Mouse (Mus musculus) adrenal gland, postnatal 36 days (tissue): ENCODE data around the gene Pop7. TPM values are rescaled to one million over a fixed set of nuclear protein-coding genes. Genes with fewer than 3 reads are reported as not detected.

Experiments
- DNase-seq, 2 experiments: peaks; one replicate each; pipeline ENCODE4 v3.0.0; 2021; ENCODE audit warnings: mixed read lengths in 1 of 2
- total RNA-seq, 2 experiments: library from RNA; stranded (reverse); gene quantifications; 2 replicates each; pipeline ENCODE4 v1.2.3; 2021

Pop7 gene
- total RNA-seq, 2 experiments from 2014 or later = 25.6 to 27.0 TPM

- DNase-seq = no peak
Observed at GRCm38 (mm10) chr5:137528247-137528968, 26.1 kb upstream of the Pop7 start.

- no peak for DNase-seq
Observed at GRCm38 (mm10) chr5:137527413-137527812, 25.1 kb upstream of the Pop7 start.

- DNase-seq = peak; percentile 64 to 80
Observed at GRCm38 (mm10) chr5:137526192-137526936, 24.0 kb upstream of the Pop7 start.

- no peak for DNase-seq
Observed at GRCm38 (mm10) chr5:137525511-137525910, 23.2 kb upstream of the Pop7 start.

- no peak for DNase-seq
Observed at GRCm38 (mm10) chr5:137524671-137525070, 22.4 kb upstream of the Pop7 start.

- DNase-seq = no peak
Observed at GRCm38 (mm10) chr5:137524251-137524515, 21.9 kb upstream of the Pop7 start.

- DNase-seq = no peak
Observed at GRCm38 (mm10) chr5:137523396-137524250, 21.3 kb upstream of the Pop7 start.

- no peak for DNase-seq
Observed at GRCm38 (mm10) chr5:137522711-137523110, 20.4 kb upstream of the Pop7 start.

GRCm38 (mm10) chr5:137521861-137522260 is 19.5 kb upstream of the Pop7 start:
- DNase-seq = no peak

- no peak for DNase-seq
Observed at GRCm38 (mm10) chr5:137519691-137520550, 17.6 kb upstream of the Pop7 start.

GRCm38 (mm10) chr5:137518436-137518835 is 16.1 kb upstream of the Pop7 start, which contains the start of gene Gigyf1:
Gene Gigyf1, plus strand, starts transcription at chr5:137518548.
- DNase-seq = peak; percentile 55 to 73

GRCm38 (mm10) chr5:137514811-137515210 is 12.5 kb upstream of the Pop7 start:
- no peak for DNase-seq

- DNase-seq = no peak
Observed at GRCm38 (mm10) chr5:137513951-137514721, 11.8 kb upstream of the Pop7 start.

- peak; percentile 45 to 72 for DNase-seq
Observed at GRCm38 (mm10) chr5:137512847-137513794, 10.8 kb upstream of the Pop7 start.

GRCm38 (mm10) chr5:137511706-137512105 is 9.4 kb upstream of the Pop7 start:
- DNase-seq = no peak

GRCm38 (mm10) chr5:137510573-137511390 is 8.5 kb upstream of the Pop7 start:
- no peak for DNase-seq

GRCm38 (mm10) chr5:137510014-137510501 is 7.7 kb upstream of the Pop7 start:
- DNase-seq = peak; percentile 83 to 89

- peak in 1 of 2 experiments; percentile 51 for DNase-seq
Observed at GRCm38 (mm10) chr5:137504041-137504440, 1.7 kb upstream of the Pop7 start.

- DNase-seq = peak; percentile 84 to 89
Observed at GRCm38 (mm10) chr5:137502667-137503110, 371 bp upstream of the Pop7 start.
